Mouse (Mus musculus): Measurements from ENCODE around the gene Kcnk3.
A peak's percentile ranks its signal among the peaks of the same experiment; 100 is the strongest.

The Kcnk3 gene

GRCm38 (mm10) chr5:30587681-30588300 lies at the start of gene Kcnk3:
Gene Kcnk3 (plus strand): TSS chr5:30588170.
- DNase-seq (ENCODE audit: low read depth, low spot score), result peak; percentile 25

GRCm38 (mm10) chr5:30545698-30546097 lies 42.3 kb upstream of the Kcnk3 start, which contains the start of gene Cib4:
Gene Cib4 (minus strand): TSS chr5:30545836.
- peak; percentile 13 for DNase-seq (ENCODE audit: low read depth, low spot score)

- peak; percentile 2 for DNase-seq (ENCODE audit: low read depth, low spot score)
Observed at GRCm38 (mm10) chr5:30548681-30549080, 39.3 kb upstream of the Kcnk3 start.

- DNase-seq (ENCODE audit: low read depth, low spot score), result no peak
Observed at GRCm38 (mm10) chr5:30550334-30551021, 37.5 kb upstream of the Kcnk3 start.

DNA sequence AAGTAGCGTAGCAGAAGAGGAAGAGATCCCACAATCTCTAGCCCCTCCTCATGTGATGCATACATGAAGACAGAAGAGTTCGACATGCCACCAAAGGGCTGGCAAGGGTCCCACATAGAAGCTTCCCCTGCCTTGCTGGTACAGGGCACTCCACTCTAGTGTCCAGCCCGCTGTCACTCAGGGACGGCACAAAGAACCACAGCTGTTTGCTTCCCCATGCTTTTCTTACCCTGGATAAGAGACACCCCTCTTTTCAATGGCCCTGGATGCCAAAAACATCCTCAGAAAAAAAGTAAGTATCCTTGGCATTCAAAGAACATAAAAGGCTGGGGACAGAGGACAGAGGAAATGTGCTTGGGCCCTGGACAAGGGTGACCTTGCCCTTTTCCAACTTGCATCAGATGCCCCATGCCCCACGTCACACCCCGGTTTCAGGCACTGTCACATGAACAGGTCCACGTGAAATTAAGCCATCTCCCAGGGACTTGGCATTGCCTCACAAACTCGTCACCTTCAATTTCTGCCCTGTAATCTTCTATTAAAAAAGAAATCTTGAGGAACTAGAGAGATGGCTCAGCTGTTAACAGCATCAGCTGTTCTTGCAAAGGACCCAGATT lies 36.8 kb upstream of the Kcnk3 start:
- no peak for DNase-seq (ENCODE audit: low read depth, low spot score)

- DNase-seq (ENCODE audit: low read depth, low spot score), result no peak
Observed at GRCm38 (mm10) chr5:30552006-30552405, 36.0 kb upstream of the Kcnk3 start.

DNA sequence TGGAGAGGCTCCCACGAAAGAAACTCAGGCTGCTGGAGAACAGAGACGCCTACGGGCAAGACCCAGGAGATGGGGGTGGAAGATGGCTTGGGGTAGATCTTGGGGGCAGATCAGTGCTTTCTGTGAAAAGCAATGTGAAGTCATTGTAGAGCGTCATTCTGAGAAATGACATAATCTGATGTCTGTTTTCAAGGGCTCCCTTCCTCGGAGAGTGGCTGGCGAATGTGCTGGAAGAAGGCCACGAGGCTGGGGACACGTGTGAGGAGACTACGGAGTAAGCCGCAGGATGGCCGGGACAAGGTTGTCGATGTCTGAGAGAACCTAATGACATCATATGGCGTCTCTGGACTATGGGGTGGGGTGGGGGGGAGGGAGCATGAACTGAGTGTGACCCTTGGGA lies 34.0 kb upstream of the Kcnk3 start:
- DNase-seq (ENCODE audit: low read depth, low spot score), result no peak

- no peak for DNase-seq (ENCODE audit: low read depth, low spot score)
Observed at GRCm38 (mm10) chr5:30554981-30555380, 33.0 kb upstream of the Kcnk3 start.

- no peak for DNase-seq (ENCODE audit: low read depth, low spot score)
Observed at GRCm38 (mm10) chr5:30556284-30556683, 31.7 kb upstream of the Kcnk3 start.

- no peak for DNase-seq (ENCODE audit: low read depth, low spot score)
Observed at GRCm38 (mm10) chr5:30559421-30559820, 28.5 kb upstream of the Kcnk3 start.

DNA sequence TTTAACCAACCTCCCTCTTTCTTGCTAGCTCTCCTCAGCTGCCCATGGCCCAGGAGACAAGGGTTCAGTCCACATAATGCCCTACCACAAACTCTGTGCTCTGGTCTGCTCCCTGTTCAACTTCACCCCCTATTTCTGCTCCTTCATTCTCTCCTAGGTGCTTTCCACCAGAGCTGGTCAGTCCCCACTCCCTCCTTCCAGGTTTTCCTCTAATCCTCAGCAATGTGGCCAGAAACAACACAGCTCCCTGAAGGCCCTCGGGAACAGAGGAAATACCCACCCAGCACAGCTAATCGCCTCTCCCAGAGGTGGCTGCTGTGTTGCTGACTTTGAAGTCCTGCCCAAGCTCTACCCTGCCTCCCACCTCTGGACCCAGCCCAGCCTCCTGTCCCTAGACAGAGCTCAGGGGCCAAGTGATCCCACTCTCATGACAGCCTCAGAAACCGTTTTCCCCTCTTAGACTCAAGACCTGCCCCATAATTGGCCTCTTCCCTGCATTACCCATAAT lies 27.9 kb upstream of the Kcnk3 start:
- no peak for DNase-seq (ENCODE audit: low read depth, low spot score)

DNA sequence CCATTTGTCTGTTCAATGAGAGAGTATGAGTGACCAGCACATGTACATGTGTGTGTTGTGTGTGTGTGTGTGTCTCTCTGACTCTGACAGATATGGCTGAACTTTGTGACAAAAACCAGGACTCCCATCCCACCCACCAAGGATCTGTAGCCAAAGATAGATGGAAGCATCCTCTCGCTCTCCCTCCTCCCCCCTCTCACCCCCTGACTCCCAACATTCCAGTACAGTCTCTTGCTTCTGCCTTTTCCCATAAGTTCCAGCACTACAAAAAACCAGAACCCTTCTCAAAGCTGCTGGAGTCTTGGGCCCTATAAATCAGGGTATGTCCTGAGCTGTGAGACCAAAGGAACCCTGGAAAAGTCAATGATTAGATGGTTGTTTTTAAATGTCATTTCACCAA lies 19.5 kb upstream of the Kcnk3 start:
- DNase-seq (ENCODE audit: low read depth, low spot score), result no peak

DNA sequence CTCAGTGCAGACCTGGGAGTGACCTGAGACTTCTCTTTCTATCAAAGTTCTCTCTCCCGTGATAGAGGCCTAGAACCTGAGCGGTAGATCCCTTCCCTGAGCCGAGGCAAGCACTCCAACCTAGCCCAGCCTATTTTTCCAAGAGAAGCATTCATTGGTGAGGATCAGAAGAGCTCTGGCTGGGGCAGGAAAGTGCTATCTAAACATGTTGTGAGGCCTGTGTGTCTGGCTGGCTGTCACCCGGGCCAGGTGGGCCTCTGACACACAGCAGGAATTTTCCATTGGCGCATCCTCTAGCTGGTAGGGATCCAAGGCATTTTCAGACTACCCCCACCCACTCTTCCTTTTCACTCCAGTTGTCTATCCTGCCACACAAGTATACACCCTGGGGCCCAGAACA lies 16.1 kb upstream of the Kcnk3 start:
- DNase-seq (ENCODE audit: low read depth, low spot score), result no peak

DNA sequence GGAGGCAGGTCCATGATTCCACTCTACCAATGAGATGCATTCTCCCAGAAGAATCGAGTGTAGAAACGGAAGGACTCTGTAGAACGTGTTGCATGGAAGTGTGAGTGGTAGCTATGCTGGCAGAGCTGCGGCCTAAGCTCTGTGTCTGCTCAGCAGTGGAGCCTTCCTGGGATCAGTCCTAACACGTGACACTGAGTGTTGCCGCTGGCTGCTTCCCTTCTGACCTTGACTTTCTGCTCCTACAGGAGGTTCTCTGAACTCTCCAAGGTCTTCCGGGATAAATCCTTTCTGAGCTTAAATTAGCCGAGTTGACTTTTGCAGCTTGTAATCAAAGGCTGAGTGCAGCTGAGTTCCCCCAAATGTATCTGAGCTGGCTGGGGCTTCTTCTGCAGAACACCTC lies 13.6 kb upstream of the Kcnk3 start:
- DNase-seq (ENCODE audit: low read depth, low spot score), result peak; percentile 10

GRCm38 (mm10) chr5:30576233-30576632 lies 11.7 kb upstream of the Kcnk3 start:
- no peak for DNase-seq (ENCODE audit: low read depth, low spot score)

DNA sequence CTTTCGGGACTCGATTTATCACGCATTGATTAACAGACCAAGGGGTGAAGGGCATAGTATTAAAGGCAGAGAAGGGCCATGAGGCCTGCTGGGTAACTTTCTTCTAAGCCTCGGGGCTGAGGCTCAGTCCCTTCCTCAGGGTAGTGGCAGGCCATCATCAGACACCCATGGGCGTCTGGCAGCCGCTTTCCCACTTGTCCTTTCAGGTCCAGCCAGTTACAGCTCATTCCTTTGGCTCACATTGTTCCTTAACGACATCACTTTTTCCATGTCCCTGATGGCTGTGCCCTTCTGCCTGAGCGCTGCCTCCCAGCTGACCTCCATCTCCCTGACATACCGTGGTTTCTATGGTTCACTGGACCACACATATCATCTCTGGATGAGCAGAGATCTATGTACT lies 10.7 kb upstream of the Kcnk3 start:
- DNase-seq (ENCODE audit: low read depth, low spot score), result no peak

DNA sequence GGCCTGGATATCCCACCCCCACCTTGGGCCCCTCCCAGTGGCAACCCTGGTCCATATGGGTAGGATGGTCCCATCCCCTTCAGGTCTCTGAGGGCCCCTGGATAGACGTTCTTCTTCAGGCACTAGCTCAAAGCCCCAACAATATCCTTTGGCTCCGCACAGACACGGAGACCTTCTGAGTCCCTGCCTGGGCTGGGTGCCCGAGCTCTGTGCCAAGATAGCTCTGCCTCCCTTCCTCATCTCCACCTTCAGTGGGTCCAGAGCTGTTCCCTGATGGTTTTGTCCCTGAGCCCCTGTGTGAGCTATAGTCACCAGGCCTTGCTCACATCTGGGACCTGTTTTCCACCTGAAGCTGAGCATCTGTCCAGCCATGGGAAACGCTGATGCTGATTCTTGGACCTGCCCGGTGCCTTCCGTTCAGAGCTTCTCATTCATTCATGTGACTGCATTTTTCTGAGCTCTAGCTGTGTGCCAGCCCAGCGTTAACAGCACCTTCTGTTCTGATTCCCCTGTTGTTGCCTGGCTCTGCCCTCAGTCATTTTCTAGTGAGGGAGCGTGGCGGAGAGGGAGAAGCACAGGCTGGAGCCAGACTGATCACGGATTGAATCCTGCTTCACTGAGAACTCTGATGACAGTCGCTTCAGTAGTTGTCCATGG lies 10.2 kb upstream of the Kcnk3 start:
- DNase-seq (ENCODE audit: low read depth, low spot score), result no peak

DNA sequence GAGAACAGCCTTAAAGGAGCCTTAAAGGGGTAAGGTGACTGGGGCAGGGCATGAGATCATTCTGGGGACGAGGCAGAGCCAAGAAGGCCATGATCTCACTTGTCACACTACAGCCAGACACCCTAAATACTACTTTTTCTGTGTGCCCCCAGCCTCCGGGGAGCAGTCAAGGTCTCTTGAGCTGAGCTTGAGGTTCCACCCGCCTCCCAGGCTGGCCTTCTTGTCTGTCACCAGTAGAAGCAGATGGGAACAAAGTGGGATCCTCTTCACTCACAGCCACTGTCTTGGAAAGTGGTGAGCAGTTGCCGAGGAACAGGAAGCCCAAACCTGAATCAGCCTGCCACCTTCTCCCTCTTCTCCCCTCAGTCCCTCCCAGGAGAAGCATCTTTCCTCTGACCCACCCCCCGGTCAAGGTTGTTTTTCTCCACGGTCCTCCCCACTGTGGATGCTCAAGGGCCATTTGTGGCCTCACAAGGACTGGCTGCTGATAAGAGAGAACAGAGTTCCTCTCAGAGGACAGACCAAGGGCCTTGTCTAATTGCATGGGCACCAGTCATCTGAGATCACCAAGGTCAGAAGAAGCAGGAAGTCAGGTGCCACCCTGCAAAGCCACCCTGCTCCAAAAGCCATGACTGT lies 9.4 kb upstream of the Kcnk3 start:
- DNase-seq (ENCODE audit: low read depth, low spot score), result no peak

- no peak for DNase-seq (ENCODE audit: low read depth, low spot score)
Observed at GRCm38 (mm10) chr5:30580725-30581124, 7.2 kb upstream of the Kcnk3 start.

DNA sequence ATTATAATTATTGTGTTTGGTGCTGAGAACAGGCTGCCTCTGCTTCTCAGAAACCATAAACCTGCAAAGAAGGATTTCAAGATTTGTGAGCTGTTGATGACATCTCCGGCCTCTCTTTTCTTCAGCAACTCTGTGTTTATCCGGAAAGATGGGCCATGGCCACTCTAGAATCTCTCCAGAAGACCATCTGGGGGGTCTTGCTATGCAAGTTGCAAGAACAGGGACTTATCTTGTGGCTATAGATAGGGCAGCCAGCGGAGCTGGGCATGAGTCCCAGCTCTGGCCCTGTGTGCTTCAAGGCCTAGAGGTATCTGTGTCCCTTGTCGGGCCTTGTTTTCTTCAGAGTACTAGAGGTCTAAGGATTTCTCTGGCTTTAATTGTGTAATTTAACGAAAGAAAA lies 6.0 kb upstream of the Kcnk3 start:
- no peak for DNase-seq (ENCODE audit: low read depth, low spot score)

DNA sequence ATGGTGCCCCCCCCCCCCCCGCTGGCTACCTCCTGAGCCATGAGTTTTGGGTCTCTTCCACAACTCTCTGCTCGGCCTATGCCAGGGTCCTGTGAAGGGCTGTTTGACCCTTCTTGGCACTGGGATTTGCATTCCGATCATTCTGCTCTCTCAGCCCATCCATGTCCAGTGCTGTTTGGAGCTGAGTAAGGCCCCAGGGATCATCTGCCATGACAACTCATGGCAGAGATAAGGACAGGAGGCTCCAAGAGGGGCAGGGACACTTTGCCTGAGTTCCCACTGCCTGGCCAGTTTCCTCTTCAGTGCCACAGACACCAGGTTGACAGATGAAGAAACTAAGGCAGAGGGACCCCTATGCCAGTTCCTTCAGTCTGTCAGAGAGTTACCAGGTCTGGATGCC lies 1.4 kb upstream of the Kcnk3 start:
- no peak for DNase-seq (ENCODE audit: low read depth, low spot score)

- no peak for DNase-seq (ENCODE audit: low read depth, low spot score)
Observed at GRCm38 (mm10) chr5:30587101-30587500, 869 bp upstream of the Kcnk3 start.
